Mouse (Mus musculus): ENCODE results near the gene Klhl32.
"Not testable (repeated sequence)": the region's sequence is repeated elsewhere in the genome, so short reads cannot be mapped to it uniquely, and the experiment has no call there.

Klhl32 gene

DNA sequence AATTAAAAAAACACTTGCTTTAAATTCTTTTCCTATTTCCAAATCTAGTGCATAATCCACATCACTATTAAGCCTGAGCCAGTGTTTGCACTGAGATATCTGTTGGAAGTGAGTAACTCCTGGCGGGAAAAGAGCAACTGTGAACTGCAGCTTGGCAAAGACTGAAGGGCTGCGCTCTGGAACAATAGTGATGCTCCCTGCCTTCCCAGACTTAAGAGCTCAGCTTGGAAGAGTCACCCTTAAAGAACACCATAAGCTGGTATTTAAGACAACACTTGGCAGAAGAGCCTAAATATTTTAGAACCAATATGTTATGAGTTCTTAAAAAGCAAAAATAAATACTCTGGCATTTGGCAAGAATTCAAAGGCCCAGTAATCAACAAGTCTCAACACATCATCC lies 55.7 kb downstream of the Klhl32 start:
- DNase-seq (ENCODE audit: low read depth): no peak

DNA sequence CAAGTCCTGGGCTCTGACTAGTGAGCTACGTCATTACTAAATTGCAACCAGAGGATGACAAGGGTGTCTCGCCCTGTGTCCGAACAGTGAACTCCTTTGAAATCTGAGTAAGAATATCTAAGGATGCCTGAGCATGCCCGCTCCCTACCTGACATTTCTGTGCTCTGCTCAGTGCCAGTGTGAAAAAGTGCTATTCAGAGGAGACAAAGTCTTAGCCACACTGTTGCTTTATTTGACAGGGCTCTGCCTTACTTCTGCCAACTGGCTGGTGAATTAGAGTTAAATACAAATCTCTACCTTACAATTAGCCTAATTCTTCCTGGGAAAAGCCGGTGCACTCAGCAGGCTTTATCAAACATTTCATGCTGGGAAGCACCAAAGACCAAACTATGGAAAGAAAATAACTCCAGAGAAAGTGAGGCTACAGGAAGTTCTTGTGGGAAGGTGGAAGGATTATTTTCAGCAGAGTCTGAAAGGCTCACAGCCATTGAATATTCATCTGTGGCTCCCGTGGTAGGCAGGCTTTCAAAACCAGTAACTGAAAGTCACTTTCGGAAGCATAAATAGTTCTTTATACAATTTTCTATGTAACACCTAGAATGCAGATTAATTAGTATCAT lies 57.1 kb downstream of the Klhl32 start:
- DNase-seq (ENCODE audit: low read depth): no peak

DNA sequence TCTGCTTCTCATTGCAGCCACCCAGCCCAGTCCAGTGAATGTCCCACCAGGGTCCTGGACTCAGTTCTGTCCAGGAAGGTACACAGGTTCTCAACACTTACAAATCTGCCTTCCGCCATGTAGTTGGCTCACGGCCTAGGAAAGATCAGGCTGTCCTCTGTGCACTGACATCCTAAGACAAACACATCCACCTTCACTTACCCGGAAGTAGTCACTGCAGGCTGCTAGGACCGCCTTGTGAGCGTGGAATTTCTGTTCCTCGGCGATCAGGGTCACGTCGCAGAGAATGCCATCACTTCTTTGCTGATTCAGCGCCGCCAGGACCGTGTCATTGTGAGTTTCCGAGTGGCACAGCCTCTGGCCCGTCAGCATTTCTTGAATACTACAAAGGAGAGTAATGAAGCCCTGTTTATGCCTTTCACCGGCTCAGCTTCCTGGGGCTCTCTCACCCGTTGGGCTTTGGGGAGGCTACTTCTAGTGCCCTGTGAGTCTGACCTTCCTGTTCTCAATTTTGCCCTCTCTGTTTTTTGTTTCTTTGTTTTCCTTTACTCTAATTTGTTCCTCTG lies 58.4 kb downstream of the Klhl32 start:
- no peak for DNase-seq (ENCODE audit: low read depth)

GRCm38 (mm10) chr4:24789331-24789730 lies 61.6 kb downstream of the Klhl32 start:
- DNase-seq (ENCODE audit: low read depth): no peak

DNA sequence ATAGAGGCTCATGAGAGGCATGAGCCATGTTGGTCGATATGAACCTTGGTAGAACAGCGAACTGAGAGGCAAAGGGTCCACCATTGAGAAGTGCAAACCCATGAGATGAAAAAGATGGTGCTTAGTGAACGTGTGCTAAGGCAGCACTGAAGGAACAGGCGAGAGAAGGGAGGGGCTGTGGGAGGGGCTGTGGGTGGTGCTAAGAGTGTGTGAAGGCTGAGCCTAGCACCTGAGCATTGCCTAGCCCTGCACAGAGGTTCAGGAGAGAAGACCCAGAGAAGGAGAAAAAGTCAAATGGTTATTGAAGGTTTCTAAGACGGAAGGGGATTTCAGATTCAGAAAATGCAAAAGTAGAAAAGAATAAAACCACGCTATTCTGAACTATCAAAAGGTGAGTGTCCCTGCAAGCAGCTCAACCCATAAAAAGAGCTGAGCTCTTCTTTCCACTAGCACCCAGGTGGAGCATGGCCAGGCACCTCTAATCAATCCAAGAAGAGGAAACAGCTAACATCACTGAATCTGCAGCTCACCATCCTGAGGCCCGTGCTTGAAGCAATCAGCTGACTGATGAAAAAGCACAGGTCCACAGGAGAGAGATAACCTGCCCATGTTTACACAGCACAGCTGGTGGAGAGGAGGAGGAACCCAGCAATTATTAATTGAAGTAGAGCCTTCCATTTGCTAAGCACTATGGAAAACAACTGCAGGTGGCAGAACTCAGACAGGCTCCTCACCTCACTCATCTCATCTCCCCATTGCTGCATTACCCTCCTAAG lies 65.0 kb downstream of the Klhl32 start:
- DNase-seq (ENCODE audit: low read depth): no peak

GRCm38 (mm10) chr4:24765919-24766318 lies 85.0 kb downstream of the Klhl32 start:
- DNase-seq (ENCODE audit: low read depth): no peak

- no peak for DNase-seq (ENCODE audit: low read depth)
These were observed 85.5 kb downstream of the Klhl32 start for GRCm38 (mm10) chr4:24765469-24765868.

- DNase-seq (ENCODE audit: low read depth): no peak
These were observed 86.4 kb downstream of the Klhl32 start for GRCm38 (mm10) chr4:24764558-24764957.

DNA sequence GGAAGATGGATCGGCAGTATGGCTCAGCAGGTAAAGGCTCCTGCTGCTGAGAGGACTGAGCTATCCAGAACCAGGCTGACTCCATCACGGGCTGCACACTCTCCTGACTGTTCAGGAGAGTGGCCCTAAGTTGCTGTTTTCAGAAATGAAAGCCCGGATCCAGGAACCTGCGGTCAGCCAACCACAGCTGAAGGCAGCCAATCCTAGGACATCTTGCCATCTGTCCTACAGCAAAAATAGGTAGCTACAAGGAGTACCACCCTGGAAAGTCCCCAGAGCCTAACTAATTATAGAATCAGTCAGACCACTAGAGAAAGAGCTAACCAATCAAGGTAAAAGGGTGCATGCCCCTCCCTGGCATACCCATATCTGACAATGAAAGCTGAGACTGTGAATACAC lies 87.5 kb downstream of the Klhl32 start:
- no peak for DNase-seq (ENCODE audit: low read depth)

GRCm38 (mm10) chr4:24758954-24759353 lies 92.0 kb downstream of the Klhl32 start:
- no peak for DNase-seq (ENCODE audit: low read depth)

- DNase-seq (ENCODE audit: low read depth): no peak
These were observed 98.3 kb downstream of the Klhl32 start for GRCm38 (mm10) chr4:24752517-24753208.

GRCm38 (mm10) chr4:24737080-24737479 lies 113.8 kb downstream of the Klhl32 start:
- no peak for DNase-seq (ENCODE audit: low read depth)

- DNase-seq (ENCODE audit: low read depth): no peak
These were observed 130.1 kb downstream of the Klhl32 start for GRCm38 (mm10) chr4:24720834-24721233.

- no peak for DNase-seq (ENCODE audit: low read depth)
These were observed 135.4 kb downstream of the Klhl32 start for GRCm38 (mm10) chr4:24715559-24715958.

DNA sequence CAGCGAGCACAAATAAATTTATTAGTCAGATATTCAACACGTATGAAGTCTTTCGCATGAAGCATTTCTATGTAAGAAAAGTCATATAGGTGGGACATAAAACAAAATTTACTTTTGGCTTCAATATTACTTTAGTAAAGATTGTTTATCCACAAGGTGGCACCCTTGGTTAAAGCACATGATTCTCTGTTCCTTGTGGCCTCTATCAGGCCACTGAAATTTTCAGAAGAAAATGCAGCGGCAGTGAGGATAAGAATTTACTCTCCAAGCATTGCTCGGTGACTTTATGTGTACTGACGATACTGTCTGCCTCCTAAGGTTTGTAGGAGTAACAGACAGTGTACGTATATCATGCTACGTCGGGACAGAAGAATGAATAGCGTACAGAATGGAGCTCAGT lies 136.6 kb downstream of the Klhl32 start:
- no peak for DNase-seq (ENCODE audit: low read depth)

DNA sequence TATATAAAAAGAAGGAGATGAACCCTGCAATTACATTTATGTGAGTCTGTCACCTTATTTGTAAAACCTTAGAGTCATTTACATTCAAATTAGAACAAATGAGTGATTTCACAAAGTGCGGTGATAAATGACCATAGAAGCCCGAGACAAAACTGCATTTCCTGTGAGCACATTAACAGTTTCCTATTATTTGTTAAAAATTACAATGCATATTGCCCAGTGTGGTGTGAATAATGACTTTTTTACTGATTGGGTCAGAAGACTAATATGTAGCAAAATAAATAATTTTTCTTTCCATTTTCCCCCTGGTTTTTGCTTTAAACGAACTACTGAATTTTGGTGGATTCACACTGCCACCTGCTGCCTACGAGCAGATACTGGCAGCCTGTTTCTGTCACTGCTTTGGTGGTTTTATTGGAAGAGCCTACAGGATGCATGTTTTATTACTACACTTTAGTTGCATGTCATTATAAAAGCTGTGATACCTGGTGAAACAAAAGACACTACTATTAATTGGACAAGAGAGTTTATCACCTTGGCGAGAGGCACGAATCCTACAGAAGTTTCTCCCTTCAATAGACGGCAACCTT lies 152.3 kb downstream of the Klhl32 start:
- DNase-seq (ENCODE audit: low read depth): no peak

DNA sequence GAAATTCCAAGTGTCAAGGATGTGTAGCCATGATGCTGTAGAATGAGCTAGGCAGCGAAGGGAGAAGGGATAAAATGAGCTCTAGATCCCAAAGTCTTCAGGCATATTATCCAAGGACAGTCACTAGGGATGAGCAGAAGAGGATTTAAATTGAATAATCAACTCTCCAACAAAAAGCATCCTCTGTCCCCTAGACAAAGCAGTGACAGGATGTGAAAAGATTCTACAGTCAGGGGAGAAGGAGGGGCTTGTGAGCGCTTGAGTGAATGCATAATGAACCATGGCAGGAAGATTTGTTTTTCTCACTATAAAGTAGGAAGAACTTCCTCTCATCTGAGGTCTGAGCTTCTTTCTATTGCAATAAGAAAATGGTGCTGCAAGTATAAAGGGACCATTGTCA lies 170.8 kb downstream of the Klhl32 start:
- no peak for DNase-seq (ENCODE audit: low read depth)

- no peak for DNase-seq (ENCODE audit: low read depth)
These were observed 180.9 kb downstream of the Klhl32 start for GRCm38 (mm10) chr4:24670007-24670406.

DNA sequence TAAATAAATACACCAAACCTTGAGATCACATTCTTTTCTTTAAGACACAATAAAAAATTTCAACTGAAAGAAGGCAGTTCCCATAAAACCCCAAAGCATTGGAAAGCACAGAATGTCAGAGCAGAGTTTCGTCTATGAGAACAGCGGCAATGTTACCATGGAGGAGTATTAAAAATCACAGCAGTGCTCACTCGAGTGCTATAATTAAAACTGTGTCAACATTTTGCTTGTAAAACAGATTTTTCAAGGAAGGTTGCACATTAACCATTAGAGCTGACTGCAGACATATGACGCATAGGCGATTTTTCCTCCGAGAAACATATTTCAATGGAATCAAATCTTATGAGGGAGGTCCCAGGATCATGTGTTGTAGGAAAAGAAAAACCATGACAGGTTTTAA lies 191.7 kb downstream of the Klhl32 start:
- no peak for DNase-seq (ENCODE audit: low read depth)

DNA sequence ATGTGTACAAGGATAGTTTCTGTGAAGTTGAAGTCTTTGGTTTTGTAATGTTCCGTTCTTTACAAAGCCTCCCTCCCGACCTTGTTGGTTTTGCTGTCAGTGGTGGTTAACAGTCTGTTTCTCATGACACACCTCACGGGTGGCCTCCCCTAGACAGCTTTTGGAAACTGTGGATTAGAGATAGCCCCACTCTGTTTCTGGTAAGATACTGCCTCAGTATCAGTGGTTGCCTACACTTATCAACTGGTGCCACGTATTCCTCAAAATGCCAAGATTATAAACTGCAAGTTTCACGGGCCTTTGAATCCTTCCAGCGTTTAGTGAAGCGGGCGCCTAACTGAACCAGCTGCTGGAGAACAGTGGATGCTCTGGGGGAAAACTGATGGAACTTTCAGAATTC lies 206.2 kb downstream of the Klhl32 start:
- DNase-seq (ENCODE audit: low read depth): not testable (repeated sequence)

GRCm38 (mm10) chr4:24642306-24642705 lies 208.6 kb downstream of the Klhl32 start:
- DNase-seq (ENCODE audit: low read depth): no peak

DNA sequence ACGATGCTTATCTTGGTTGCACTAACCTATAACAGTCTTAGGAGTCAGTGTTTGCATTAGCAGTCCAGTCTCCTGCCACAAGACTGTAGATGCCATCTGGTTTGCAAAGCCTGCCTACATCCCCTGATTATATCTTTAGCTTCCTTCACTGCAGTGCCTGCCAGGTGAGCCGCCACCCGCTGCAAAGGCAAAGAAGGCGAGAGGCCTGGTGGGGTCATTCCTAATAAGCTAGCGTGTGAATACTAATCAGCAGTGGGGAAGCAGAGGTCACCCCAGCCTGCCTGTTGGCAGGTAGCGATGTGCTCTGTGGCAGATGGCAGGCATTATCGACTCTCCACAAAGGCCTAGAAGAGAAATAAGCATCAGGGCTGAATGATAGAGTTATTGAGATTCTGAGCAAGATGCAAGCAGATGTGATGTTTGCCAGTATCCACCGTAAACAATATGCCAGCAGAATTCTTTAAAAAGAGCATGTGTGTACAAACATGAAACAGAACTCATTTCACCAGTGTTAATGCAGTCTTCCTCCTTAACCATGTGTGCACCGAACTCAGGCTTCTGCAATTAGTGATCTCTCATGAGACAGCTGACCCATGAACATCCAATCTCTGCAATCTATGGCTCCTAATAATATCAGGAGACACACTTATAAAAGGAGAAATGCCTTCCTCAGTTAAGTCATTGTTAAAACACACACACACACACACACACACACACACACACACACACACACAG lies 219.6 kb downstream of the Klhl32 start:
- DNase-seq (ENCODE audit: low read depth): no peak

Data from naive thymus-derived CD4-positive, alpha-beta T cell, adult 2 months (primary cell).